Mouse (Mus musculus) adrenal gland (tissue): ENCODE measurements around the gene Rora.

Experiments
- intact Hi-C: fragments of 180-260 bp; cut with DNase I; formaldehyde crosslinking; loops from one replicate; pipeline ENCODE4 v1.15.1; 2025

Gene Rora

DNA sequence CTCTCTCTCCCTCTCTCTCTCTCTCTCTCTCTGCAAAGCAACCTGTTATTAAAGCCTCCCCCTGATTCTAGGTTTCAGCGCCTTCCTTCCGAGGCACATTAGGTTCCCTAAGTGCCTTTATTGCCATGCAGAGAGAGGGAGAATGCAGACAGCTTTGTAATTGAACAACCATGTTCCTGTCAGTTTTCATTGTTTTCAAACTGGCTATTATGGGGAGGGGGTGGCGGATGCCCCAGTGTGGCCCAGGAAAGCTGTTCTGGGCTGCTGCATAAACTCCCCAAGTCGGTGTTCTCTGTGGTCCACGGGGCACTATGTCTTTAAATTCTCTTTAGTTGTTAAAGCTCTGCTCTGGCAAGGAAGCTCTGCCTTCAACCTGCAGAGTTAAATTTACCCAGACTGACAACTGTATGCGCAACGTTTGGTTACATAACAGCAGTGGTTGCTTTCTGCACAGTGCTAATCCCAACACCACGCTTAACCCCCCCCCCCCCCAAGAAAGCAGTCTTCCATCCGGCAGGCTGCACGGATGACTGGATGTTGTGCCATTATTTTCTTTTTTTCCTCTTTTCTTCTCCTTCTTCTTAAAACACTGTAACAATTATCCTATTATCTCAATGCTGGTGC, 33.8 kb downstream of the Rora start:
- intact Hi-C loops, result no loop called here

DNA sequence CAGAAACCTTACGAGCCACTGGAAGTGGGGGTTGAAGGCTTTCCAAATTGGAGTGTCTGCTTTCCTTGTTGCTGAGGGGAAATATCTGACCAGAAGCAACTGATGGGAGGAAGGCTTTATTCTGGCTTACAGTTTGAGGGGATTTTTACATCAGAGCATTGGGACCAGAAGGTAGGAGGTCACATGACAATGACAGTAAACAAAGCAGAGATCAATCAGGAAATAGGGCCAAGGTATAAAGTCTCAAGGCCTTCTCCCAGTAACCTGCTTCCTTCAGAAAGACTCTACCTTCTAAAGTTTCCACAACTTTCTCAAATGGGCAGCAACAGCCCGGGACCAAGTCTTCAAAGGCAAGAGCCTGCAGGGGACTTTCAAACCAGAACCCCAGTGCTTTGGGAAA, 34.6 kb downstream of the Rora start:
- intact Hi-C loops, result no loop called here

DNA sequence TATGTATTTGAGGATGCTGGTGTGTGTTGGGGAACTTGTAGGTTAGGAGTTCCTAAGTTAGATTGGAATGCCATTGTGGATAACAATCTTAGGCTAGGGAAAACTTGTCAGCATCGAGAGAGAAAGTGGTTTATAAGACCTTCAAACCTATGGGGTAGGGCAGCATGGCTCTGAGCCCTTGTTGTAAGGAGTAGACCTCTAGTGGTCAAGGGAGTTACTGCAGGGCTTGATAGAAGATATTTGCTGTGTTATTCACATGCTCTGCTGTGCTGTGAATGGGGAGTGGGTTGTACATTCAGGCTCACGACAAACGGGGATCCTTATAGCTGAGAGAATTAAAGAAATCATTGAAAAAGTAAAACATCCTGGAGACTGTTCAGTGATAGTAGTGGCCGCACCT, 35.8 kb downstream of the Rora start:
- intact Hi-C loops, result no loop called here

DNA sequence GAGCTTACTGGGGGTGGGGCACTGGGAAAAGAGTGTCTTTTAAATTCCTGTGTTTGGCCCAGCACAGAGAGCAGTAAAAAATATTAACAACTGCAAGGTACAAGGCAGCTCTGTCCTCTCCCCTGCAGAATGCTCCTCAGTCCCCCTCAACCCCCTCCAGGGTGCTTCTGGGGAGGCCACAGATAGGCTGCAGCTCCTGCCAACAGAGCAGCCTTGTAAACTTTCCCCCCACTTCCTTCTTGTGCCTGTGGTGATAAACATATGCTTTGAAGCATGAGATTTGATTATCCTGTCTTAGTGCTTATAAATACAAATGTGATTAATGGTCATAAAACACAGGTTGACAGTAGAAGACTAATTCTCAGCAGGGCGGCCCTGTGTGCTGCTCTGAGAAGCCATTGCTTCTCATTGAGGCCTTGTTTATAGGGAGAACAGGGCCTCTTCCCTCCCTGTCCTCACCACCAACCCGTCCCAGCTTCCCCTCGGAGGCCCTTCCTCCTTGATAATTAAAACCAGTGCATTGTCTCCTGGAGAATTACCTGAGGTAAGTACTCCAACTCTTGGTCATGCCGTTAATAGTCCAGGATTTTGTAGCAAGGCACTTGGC, 41.4 kb downstream of the Rora start:
- intact Hi-C loops, result loop anchor here (5.0 kb wide), 1 partner anchor 678 kb away; no protein-coding TSS in a partner anchor

DNA sequence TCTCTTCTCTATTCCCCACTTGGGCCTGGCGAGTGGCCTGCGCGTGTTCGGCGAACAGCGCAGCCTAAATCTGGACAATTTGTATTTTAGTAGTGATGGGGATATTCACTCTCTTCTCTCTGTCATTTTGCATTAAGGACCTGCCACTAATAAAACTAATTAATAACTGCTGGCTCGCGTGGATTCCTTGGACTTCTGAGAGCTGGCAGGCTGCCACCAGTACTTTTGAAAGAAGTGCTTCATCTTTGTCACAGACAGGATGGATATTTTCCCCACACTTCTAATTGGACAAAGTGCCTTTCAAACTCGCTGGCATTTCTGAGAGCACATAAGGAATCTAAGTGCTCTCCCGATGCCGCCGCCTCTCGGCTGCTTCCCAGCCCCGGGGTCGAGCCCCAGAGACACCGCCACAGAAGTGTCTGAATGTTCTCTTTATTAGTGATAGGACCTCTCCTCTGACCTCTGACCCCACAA, 41.9 kb downstream of the Rora start:
- intact Hi-C loops, result no loop called here

DNA sequence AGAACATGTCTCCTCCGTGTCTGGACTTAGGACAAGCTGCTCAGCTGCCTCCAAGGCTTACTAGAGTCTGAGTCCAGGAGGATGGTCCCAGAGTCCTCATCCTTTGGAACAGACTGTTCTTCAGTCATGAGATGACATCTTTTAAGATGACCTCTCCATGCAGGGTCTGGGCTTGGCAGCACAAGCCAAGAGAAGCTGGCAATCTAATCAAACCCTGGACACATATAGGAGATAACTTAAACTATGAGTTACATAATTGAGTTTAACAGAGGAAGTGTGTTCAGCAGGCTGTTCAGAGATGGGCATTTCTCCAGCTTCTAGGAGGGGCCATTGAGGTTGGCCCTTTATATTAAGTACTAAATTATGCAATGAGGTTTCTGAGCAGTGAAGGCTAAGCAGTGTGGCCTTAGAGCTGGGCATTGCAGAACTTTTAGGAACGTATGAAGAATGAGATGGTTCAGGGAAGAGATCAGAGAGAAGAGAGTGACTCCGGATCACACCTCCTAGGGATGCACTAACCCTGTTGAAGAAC, 42.9 kb downstream of the Rora start:
- intact Hi-C loops, result no loop called here

DNA sequence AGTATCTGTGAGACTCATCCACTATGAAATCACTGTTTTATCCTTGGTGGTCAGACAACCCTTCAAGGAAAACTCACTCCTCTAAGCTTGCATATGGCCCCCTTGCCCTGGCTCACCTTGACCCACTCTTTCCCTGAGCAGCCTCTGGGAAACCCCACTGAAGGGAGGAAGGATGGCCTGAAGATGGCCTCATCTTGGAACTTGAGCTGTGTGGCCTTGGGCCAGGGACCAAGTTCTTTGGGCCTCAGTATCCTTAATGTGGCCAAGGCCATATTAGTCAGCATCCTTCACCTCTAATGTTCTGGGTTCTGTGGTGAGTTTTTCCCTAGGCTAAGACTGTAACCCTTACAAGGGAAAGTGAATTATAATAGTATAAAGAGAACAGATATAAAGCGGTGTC, 45.8 kb downstream of the Rora start:
- intact Hi-C loops, result no loop called here

DNA sequence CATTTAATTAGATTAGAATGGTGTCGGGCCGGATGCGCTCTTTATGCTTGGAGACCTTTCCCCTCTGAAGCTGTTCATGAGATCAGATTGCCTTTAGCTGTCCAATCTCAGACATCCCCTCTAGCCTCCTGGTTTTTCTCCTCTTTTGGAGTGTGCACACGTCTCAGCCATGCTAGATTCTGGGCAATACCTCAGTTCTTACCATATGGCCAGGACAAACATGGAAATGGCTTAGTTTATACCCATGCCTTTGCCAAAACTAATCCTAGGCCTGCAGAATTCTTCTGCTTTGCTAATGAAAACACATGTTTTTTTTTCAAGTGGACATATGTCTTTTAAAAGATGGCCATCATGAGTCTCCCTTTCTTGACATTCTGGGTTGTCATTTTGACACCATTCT, 46.3 kb downstream of the Rora start:
- intact Hi-C loops, result no loop called here

DNA sequence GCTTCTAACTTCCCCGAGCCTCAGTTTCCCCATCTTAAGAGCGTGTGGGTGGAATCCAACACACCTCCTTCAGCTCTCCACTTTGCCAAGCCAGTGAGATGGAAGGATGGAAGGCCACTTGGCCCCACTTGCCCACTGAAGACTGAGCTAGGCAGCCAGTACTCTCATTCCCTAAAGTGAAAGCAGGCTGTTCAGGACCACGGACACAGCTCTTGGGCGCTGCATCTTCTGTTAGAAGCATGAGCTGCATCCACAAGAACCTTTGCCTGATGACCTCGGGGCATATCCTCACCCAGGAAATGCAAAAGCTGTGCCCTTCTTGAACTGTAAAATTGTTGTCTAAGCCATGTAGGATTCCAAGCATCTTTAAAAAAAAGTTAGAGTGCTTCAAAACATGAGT, 54.0 kb downstream of the Rora start:
- intact Hi-C loops, result no loop called here

DNA sequence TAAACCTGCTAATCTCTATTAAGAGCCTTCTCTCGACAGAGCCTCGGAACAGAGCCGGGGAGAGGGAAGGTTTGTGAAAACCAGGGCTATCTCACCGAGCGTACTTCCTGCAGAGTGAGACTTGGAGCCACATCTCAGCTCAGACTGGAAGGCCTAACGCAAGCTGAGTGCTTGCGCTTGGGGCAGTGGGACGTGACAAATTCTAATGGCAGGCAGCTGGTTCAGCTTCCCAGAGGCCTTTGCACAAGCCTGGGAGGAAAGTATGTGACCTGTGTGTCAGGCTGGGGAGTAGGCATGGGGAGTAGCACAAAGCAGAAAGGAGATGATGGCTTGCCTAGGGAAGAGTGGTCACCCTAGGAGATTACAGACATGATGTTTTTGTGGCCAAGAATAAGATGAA, 55.6 kb downstream of the Rora start:
- intact Hi-C loops, result no loop called here

DNA sequence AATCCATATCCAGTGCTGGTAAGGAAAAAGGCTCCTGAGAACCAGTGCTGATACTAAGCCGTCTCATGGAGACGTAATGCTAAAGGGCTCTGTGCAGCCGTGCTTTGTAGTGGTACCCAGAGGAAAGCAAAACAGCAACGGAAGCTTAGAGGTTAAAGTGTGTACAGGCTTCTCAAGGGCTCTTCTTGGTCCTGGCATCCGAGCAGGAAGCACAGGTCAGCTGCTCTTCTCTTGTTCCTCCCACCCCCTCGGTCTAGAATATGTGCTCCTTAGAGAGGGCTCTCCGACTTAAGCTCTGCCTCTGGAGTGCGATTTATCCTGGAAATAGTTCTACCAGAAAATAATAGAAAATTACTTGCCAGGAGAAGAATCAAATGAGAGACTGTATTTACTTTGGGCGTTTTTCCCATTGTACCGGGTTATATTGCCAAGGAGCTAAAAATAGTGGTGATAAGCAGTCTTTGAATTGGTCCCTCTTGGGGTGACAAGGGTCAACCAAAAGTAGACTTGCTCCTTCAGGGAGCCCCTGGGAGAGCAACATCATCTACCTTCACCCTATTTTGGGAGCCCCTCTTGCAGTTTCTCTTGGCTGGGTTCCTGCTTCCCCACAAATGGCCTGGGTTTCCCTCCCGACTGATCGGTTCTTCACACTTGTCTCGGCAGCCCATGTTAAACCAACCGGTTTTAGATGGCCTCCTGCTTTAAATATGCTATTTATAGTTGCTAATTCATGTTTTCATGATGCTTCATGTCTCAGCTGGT, 57.5 kb downstream of the Rora start:
- intact Hi-C loops, result loop anchor here (10.0 kb wide), 1 partner anchor 696 kb away; no protein-coding TSS in a partner anchor

DNA sequence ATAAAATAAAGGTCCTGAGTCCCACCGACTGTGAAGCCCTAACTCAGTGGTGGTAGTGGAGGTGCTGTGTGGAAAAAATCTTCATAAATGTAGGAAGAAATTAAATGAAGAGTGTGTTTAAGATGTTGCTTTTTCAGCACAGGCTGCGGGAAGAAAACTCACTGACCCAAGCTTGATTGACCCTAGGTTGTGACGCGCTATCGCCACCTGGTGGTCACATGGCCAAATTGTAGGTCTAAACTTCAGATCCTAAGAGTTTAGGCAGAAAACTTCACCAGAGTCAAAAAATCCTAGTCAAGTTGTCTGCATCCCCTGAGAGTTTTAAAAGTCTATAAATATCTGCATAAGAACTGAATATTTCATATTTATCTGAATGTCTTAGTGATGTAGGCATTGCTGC, 63.4 kb downstream of the Rora start:
- intact Hi-C loops, result loop anchor here (10.0 kb wide), 1 partner anchor 702 kb away; no protein-coding TSS in a partner anchor

DNA sequence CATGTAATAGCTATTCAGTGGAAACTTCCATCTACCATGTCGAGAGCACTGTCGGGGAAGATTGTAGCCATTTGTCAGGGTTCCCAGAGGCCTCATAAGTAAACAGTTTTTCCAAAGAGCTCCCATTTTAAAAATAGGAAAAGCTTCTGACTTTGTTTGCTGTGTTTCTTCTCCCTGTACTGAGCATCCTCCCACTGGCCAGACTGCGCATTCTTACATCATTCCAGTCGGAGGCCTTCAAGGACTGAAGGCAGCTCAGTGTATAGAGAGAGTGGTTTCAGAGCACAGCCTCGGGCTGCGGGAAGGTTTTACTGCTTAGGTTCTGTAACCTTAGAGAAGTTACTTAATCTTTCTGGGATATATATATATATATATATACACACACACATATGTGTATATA, 64.8 kb downstream of the Rora start:
- intact Hi-C loops, result loop anchor here (10.0 kb wide), 1 partner anchor 704 kb away; no protein-coding TSS in a partner anchor

DNA sequence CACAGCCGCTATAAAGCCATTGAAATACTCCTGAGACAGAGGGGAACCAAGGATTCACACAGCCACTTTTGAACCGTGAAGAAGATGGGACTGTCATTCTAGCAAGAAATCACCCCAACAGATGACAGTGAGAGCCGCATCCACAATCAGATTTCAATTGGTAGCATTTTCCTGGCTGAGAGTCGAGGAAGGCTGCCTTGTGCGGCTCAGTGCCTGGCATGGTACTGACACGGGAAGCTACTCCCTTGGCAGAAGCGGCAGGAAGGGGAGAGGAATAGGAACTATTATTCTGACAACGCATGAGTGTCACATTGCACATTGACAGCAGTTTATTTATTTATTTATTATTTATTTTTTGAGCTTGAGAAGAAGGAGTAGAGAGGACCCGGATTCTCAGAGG, 65.7 kb downstream of the Rora start:
- intact Hi-C loops, result loop anchor here (10.0 kb wide), 1 partner anchor 704 kb away; no protein-coding TSS in a partner anchor

DNA sequence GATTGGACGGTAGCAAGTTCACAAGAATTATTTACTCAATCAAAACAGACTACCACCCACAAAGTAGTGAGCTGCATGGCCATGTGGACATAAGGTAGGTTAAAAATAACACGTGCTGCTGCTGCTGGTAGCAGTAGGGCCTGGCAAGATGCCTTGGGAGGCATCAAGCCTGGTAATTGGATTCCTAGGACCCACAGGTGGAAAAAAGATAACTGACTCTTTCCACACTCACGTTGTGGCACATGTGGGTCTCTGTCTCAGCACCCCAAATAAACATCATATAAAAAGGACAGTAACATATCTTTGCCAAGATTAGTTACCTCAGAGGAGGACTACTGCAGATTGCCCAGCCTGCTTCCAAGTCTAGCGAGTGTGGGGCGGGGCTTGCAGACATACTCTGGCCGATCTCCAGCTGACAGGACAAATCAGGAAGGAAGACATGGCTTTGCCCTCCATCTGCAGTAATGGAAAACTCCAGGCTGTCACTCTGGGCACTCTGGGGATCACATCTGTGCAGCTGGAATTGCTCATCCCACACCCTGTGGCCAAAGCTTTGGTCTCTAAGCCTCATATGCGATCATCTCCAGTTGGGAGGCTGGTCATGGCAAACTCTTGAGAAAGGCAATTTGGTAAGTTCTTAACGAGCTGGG, 71.2 kb downstream of the Rora start:
- intact Hi-C loops, result no loop called here

DNA sequence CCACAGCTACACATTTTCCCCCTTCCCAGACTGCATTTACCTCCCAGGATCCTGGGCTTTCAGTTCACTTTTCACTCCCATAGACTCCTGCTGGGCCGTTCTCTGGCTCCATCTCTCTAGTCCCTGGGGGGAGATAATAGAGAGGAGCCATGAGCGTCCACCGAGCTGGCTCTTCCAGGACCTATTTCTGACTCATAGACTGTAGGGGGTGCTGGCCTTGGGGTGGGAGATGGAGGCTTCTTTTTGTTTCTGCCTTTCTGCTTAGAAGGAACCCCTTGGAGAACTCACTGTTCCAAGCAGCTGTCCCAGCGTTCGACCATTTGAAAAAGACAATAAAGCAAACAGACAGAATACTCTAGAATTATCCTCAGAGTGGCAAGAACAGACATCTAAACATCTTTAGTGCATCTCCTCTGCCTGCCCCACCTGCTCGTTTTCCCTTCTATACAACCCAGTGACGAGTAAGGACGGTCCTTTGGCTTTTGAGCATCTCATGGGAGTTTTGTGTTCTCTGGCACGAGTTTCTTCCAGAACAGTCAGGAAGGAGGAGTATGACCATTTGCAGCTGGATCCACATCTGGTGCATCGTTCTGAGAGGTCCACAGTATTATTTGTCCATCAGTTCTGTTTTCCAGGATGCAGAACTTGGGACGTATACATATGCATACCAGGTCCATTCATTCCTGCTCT, 73.7 kb downstream of the Rora start:
- intact Hi-C loops, result no loop called here

DNA sequence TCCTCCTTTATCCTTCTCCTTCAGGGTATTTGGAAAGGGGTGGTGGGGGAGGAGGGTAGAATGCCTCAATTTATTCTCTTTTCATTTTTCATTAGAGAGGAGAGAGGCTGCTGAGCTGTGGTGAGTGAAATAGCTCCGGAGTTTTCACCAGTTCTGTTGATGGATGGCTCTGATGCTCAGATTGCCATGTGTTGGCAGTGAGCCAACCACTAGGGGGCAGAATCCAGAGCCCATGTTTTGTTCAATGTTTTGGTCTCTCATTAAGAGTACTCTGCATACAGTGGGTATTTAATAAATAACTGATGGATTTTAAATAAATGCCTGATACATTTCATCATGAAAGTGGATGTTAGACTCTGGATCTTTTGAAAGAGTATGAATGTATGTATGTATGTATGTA, 77.9 kb downstream of the Rora start:
- intact Hi-C loops, result no loop called here

DNA sequence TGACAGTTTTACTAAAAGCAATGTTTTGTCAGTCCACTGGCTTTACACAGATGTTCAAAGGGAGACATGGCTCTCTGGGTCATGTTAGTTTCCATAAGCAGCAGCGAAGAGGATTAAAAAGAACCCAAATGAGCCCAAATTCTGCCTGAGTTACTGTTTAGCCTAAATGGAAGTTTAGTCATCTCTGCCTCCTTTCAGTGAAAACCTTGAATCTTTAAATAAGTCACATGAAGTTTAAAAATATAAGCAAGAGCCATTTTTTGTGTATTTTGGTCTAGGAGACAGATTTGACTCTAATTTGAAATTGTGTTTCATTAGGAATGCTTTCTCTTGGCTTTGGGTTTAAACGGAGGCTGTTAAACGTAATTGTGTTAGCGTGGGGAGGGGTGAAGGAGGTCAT, 79.3 kb downstream of the Rora start:
- intact Hi-C loops, result no loop called here

DNA sequence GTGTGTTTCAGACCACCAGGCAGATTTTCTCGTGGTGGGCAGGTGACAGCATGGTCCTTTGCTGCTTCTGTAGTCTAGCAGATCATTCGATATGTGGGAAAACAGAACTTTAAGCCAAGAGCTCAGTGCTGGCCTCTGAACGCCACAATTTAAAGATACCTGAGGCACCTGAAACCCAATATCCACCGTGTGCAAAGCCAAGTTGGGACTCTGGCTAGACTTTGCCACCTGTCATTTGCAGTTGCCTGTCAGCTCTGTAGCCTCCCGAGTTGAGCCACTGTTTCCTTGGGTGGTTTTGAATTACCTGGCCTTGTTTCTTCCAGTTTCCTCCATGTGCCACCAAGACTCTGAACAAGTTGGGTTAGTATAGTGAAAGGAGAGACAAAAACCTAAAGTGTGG, 82.3 kb downstream of the Rora start:
- intact Hi-C loops, result no loop called here

DNA sequence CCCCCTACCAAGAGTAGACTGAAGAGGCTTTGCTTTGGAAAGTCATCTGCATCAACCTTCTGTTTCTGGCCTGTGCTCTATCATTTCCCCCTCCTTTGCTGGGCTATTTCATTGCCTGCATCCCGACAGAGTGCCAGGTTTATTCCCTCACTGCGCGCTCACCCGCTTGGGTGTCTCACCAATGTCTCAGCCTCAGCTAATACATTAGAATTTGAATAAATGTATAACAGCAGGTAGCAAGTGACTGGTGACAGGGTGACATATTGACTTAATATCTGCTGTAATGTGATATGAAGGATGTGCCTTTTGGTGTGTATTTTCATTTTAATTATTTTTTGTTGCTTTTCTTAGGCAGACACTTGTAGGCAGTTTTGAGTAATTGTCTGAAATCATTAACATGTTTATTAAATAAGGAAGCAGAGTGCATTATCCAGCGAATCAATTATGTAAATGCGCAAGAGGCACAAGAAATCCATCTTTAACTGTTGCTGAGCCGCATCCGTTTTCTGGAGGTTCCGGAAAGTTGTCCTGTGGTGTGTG, 83.7 kb downstream of the Rora start:
- intact Hi-C loops, result no loop called here
